Mouse (Mus musculus) neural tube, embryonic 13.5 days (tissue): ENCODE data around the gene Tmed1. TPM values are rescaled to one million over a fixed set of nuclear protein-coding genes. Genes with fewer than 3 reads are reported as not detected.
A peak's percentile ranks its signal among the peaks of the same experiment; 100 is the strongest.
"Not testable (repeated sequence)": the region's sequence is repeated elsewhere in the genome, so short reads cannot be mapped to it uniquely, and the experiment has no call there.

ENCODE experiments used
- ATAC-seq: fragments of 200-750 bp; cut with Nextera tagmentation; 2 replicates; pipeline ENCODE4 v1.8.0; 2017; ENCODE audit warnings: low read depth, mild to moderate bottlenecking, moderate TSS enrichment, moderate library complexity
- H3K27ac ChIP-seq: fragments of 300-500 bp; sonication (generic); replicated peaks from 2 replicates; pipeline ENCODE4 v1.5.1; 2015; ENCODE audit warnings: moderate library complexity, mild to moderate bottlenecking, inconsistent platforms
- H3K27me3 ChIP-seq: fragments of 300-500 bp; sonication (generic); 2 replicates; pipeline ENCODE4 v1.6.1; 2015; ENCODE audit warnings: mild to moderate bottlenecking, inconsistent platforms
- H3K36me3 ChIP-seq: fragments of 300-500 bp; sonication (generic); 2 replicates; pipeline ENCODE4 v1.6.1; 2015; ENCODE audit warnings: mild to moderate bottlenecking, inconsistent platforms
- H3K4me1 ChIP-seq: fragments of 300-500 bp; sonication (generic); replicated peaks from 2 replicates; pipeline ENCODE4 v1.6.1; 2015; ENCODE audit warnings: inconsistent platforms
- H3K4me2 ChIP-seq: fragments of 300-500 bp; sonication (generic); 2 replicates; pipeline ENCODE4 v1.6.1; 2015; ENCODE audit warnings: inconsistent platforms, mild to moderate bottlenecking, moderate library complexity
- H3K4me3 ChIP-seq: fragments of 300-500 bp; sonication (generic); 2 replicates; pipeline ENCODE4 v1.5.1; 2015; ENCODE audit warnings: mild to moderate bottlenecking, inconsistent platforms
- H3K9ac ChIP-seq: fragments of 300-500 bp; sonication (generic); 2 replicates; pipeline ENCODE4 v1.6.1; 2015; ENCODE audit warnings: moderate library complexity, mild to moderate bottlenecking, inconsistent platforms
- H3K9me3 ChIP-seq: fragments of 300-500 bp; sonication (generic); 2 replicates; pipeline ENCODE4 v1.6.1; 2016; ENCODE audit warnings: inconsistent platforms
- WGBS: fragments of 180-500 bp; shearing (Covaris S2); methylation state at CpG from one replicate; pipeline ENCODE4 v1.1.7; 2015; 5-methylcytosine and 5-hydroxymethylcytosine counted together
- polyA plus RNA-seq: library from polyadenylated mRNA; unstranded; fragments of >200 nt; fragmentation: Nextera tagmentation; extraction: Ambion mirVana; gene quantifications from 2 replicates; pipeline ENCODE4 v1.2.1, GENCODE M21; 2015

Tmed1 gene
- polyA plus RNA-seq, 1 experiment from 2014 or later: 53.9 TPM

GRCm38 (mm10) chr9:21545916-21546788 lies 36.1 kb upstream of the Tmed1 start:
- no peaks in the 10 kb centered on the region for H3K27me3 ChIP-seq
- H3K36me3 ChIP-seq: peaks cover 14% of the 10 kb centered on the region
- peak overlapping the region; percentile 73 for H3K9ac ChIP-seq
- H3K4me3 ChIP-seq: peak overlapping the region; percentile 58
- H3K9me3 ChIP-seq: no peaks in the 10 kb centered on the region
- peak overlapping the region; percentile 99 for H3K27ac ChIP-seq
- ATAC-seq: peak; percentile 95
- WGBS: under 1% methylated on average over 66 of the region's 67 CpGs
- H3K4me1 ChIP-seq: peaks cover 45% of the 10 kb centered on the region
- H3K4me2 ChIP-seq: peak overlapping the region; percentile 74

- peaks cover 40% of the 10 kb centered on the region for H3K4me1 ChIP-seq
- H3K27ac ChIP-seq: peak overlapping the region; percentile 99
- H3K36me3 ChIP-seq: peaks cover 8% of the 10 kb centered on the region; the same call in 1 of the 2 replicates
- H3K9ac ChIP-seq: peak overlapping the region; percentile 73
- no peaks in the 10 kb centered on the region for H3K9me3 ChIP-seq
- peak overlapping the region; percentile 58 for H3K4me3 ChIP-seq
- H3K27me3 ChIP-seq: no peaks in the 10 kb centered on the region
- peak; percentile 58 for ATAC-seq
- WGBS: 5% methylated on average over 9 of the region's 9 CpGs
- H3K4me2 ChIP-seq: peak overlapping the region; percentile 74
These were observed 35.4 kb upstream of the Tmed1 start for GRCm38 (mm10) chr9:21545351-21545915.

GRCm38 (mm10) chr9:21542001-21542400 lies 31.9 kb upstream of the Tmed1 start:
- H3K36me3 ChIP-seq, ATAC-seq: not testable (repeated sequence)
- 92% methylated on average over 2 of the region's 2 CpGs for WGBS

DNA sequence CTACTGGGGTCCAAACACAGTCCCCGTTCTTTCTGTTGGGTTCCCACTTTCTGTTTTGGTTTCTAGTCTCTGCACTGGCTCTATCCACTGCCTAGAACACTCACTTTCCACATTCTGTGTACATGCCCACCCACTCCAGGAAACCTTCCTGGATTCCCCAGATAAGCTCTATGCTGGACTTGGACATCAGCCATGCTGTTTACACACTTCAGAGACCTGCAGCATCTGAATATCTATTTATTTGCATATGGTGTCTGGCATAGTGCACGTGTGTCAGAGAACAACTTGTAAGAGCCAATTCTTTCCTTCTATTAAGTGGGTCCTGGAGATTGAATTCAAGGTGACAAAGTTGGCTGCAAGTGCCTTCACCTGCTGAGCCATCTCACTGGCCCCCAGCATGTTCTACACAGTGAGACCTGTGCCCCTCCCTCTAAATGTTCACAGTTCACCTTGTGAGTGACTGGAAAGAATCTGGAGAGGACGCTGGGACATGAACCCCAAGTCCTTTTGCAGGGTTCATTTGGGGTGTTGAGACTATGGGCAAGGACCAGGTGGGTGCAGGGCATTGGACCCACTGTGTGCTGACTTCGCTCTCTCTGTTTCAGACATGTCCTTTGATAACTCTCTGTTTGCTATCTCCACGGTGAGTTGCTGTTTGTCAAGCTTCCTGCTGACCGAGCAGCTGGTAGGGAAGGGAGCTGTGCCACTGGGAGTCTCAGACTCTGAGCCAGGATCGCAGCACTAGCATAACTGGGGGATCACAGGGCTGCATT lies 30.1 kb upstream of the Tmed1 start:
- Histone ChIP-seq H3K27ac (no peak overlapping the region), H3K27me3 (no peaks in the 10 kb centered on the region), H3K36me3 (no peaks in the 10 kb centered on the region), H3K9ac (no peak overlapping the region), H3K4me1 (peaks cover 8% of the 10 kb centered on the region; the same call in 1 of the 2 replicates), H3K9me3 (no peaks in the 10 kb centered on the region), H3K4me2 (no peak overlapping the region), H3K4me3 (no peak overlapping the region)
- ATAC-seq: no peak
- 81% methylated on average over 7 of the region's 7 CpGs for WGBS

More at GRCm38 (mm10) chr9:21542001-21542400, 31.9 kb upstream of the Tmed1 start:
- not testable (repeated sequence) for H3K27me3 ChIP-seq, H3K9ac ChIP-seq, H3K4me3 ChIP-seq, H3K27ac ChIP-seq, H3K4me2 ChIP-seq, H3K9me3 ChIP-seq
- H3K4me1 ChIP-seq: peaks cover 15% of the 10 kb centered on the region; the same call in 1 of the 2 replicates

DNA sequence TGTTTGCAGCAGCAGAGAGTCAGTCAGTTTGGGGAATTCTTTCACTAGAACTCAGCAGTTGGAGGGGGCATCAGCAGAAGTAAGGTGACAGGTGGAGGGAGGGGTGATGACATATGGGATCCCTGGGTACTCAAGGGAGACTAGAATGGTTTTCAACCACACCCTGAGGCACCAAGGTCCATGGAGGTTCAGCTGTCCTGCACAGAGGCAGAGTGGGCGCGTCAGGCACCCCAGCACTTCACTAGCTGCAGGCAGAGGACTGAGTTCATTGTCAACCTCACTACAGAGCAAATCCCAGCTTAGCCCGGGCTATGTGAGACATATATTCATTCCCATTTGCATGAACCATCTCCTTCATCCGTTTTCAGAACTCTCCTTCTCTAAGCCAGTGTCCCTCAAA lies 27.0 kb upstream of the Tmed1 start:
- H3K4me1 ChIP-seq: no peaks in the 10 kb centered on the region
- WGBS: 70% methylated on average over 4 of the region's 4 CpGs
- no peak overlapping the region for H3K4me3 ChIP-seq
- no peak overlapping the region for H3K9ac ChIP-seq
- no peaks in the 10 kb centered on the region for H3K27me3 ChIP-seq
- no peak overlapping the region for H3K4me2 ChIP-seq
- no peaks in the 10 kb centered on the region for H3K36me3 ChIP-seq
- no peak overlapping the region for H3K27ac ChIP-seq
- no peak for ATAC-seq
- 0 out of 2 replicates have a peak, but pooled peaks cover 3% of the 10 kb centered on the region for H3K9me3 ChIP-seq

DNA sequence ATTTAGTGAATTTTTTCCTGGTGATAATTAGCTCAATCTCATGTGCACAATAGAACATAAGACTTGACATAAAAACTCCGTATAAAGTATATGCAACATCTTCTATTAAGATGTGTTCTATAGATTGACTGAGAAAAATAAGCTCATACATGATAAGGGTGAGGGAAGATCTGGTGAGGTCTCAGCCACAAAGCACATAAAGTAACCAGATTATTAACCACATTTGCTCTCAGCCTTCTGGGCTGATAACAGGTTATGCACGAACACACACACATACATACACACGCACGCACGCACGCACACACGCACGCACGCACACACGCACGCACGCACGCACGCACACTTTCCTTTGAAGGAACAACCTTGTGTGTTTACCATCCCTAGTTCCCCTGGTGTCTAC lies 26.4 kb upstream of the Tmed1 start:
- Histone ChIP-seq H3K4me3 (no peak overlapping the region), H3K27me3 (no peaks in the 10 kb centered on the region), H3K9me3 (0 out of 2 replicates have a peak, but pooled peaks cover 3% of the 10 kb centered on the region), H3K4me1 (no peaks in the 10 kb centered on the region), H3K27ac (no peak overlapping the region), H3K9ac (no peak overlapping the region), H3K36me3 (no peaks in the 10 kb centered on the region), H3K4me2 (no peak overlapping the region)
- no peak for ATAC-seq
- 97% methylated on average over 14 of the region's 14 CpGs for WGBS

GRCm38 (mm10) chr9:21527917-21528324 lies 17.9 kb upstream of the Tmed1 start:
- WGBS: 75% methylated on average over 1 of the region's 1 CpGs
- H3K36me3 ChIP-seq: no peaks in the 10 kb centered on the region
- H3K27ac ChIP-seq: no peak overlapping the region
- H3K27me3 ChIP-seq: no peaks in the 10 kb centered on the region
- no peak overlapping the region for H3K9ac ChIP-seq
- no peak overlapping the region for H3K4me2 ChIP-seq
- no peaks in the 10 kb centered on the region for H3K9me3 ChIP-seq
- no peaks in the 10 kb centered on the region for H3K4me1 ChIP-seq
- ATAC-seq: no peak
- no peak overlapping the region for H3K4me3 ChIP-seq

- H3K4me3 ChIP-seq: no peak overlapping the region
- H3K27ac ChIP-seq: no peak overlapping the region
- H3K9ac ChIP-seq: no peak overlapping the region
- no peaks in the 10 kb centered on the region for H3K27me3 ChIP-seq
- no peak overlapping the region for H3K4me2 ChIP-seq
- H3K36me3 ChIP-seq: no peaks in the 10 kb centered on the region
- ATAC-seq: no peak
- WGBS: 97% methylated on average over 2 of the region's 2 CpGs
- H3K4me1 ChIP-seq: no peaks in the 10 kb centered on the region
- no peaks in the 10 kb centered on the region for H3K9me3 ChIP-seq
These were observed 17.2 kb upstream of the Tmed1 start for GRCm38 (mm10) chr9:21527100-21527801.

DNA sequence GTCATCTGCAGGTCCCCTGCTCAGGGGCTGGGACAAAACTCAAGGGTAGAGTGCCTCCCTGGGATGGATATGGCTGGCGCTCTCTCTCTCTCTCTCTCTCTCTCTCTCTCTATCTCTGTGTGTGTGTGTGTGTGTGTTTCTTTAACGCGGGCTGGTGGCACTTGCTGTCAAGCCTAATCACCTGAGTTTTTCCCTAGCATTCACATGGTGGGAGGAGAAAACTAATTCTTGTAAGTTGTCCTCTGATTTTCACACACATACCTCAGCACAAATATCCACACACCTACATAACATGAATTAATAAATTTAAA lies 16.5 kb upstream of the Tmed1 start:
- Histone ChIP-seq H3K9ac (no peak overlapping the region), H3K4me1 (no peaks in the 10 kb centered on the region), H3K4me3 (no peak overlapping the region), H3K36me3 (no peaks in the 10 kb centered on the region), H3K9me3 (no peaks in the 10 kb centered on the region), H3K27ac (no peak overlapping the region), H3K27me3 (no peaks in the 10 kb centered on the region), H3K4me2 (no peak overlapping the region)
- WGBS: 98% methylated on average over 3 of the region's 3 CpGs
- ATAC-seq: no peak

GRCm38 (mm10) chr9:21525937-21526633 lies 16.0 kb upstream of the Tmed1 start, which contains the start of gene AB124611:
AB124611 (plus strand) TSS chr9:21526176.
- Histone ChIP-seq H3K9ac (no peak within 1 kb of the TSS), H3K4me1 (no peaks in the 10 kb centered on the region), H3K4me2 (no peak within 1 kb of the TSS), H3K9me3 (no peaks in the 10 kb centered on the region), H3K4me3 (no peak within 1 kb of the TSS), H3K27me3 (no peaks in the 10 kb centered on the region), H3K36me3 (no peaks in the 10 kb centered on the region), H3K27ac (no peak within 1 kb of the TSS)
- no peak for ATAC-seq
- WGBS: 70% methylated on average over 14 of the region's 14 CpGs

GRCm38 (mm10) chr9:21525142-21525936 lies 15.3 kb upstream of the Tmed1 start:
- WGBS: 76% methylated on average over 7 of the region's 7 CpGs
- H3K4me2 ChIP-seq: no peak overlapping the region
- H3K4me1 ChIP-seq: no peaks in the 10 kb centered on the region
- no peaks in the 10 kb centered on the region for H3K36me3 ChIP-seq
- H3K27me3 ChIP-seq: no peaks in the 10 kb centered on the region
- no peak overlapping the region for H3K4me3 ChIP-seq
- ATAC-seq: no peak
- no peak overlapping the region for H3K27ac ChIP-seq
- H3K9me3 ChIP-seq: no peaks in the 10 kb centered on the region
- no peak overlapping the region for H3K9ac ChIP-seq
